Mouse (Mus musculus) liver, embryonic 14.5 days (tissue): Measurements from ENCODE around the gene Brms1. TPM values are rescaled to one million over a fixed set of nuclear protein-coding genes. Genes with fewer than 3 reads are reported as not detected.

Experiments used
- ATAC-seq: fragments of 200-750 bp; cut with Nextera tagmentation; 2 replicates; pipeline ENCODE4 v1.8.0; 2017; ENCODE audit warnings: moderate number of reproducible peaks, mild to moderate bottlenecking, moderate library complexity; ENCODE audit not compliant: insufficient read depth
- DNase-seq, 3 experiments: peaks; one replicate each; pipeline ENCODE4 v3.0.0-alpha.2; 2012 to 2013; ENCODE audit warnings: low read depth in 3 of 3, low spot score in 3 of 3
- H3K27ac ChIP-seq: fragments of 300-500 bp; sonication (generic); 2 replicates; pipeline ENCODE4 v1.5.1; 2014; ENCODE audit warnings: moderate library complexity, mild to moderate bottlenecking, control low read depth, inconsistent platforms
- H3K27me3 ChIP-seq: fragments of 300-500 bp; sonication (generic); 2 replicates; pipeline ENCODE4 v1.6.1; 2014; ENCODE audit warnings: mild to moderate bottlenecking, low read length, moderate library complexity; ENCODE audit not compliant: control insufficient read depth, insufficient read depth
- H3K36me3 ChIP-seq: fragments of 300-500 bp; sonication (generic); replicated peaks from 2 replicates; pipeline ENCODE4 v1.6.1; 2014; ENCODE audit warnings: low read depth; ENCODE audit not compliant: control insufficient read depth, insufficient read depth
- H3K4me1 ChIP-seq, 2 experiments: fragments of 200-500 bp in 1 of 2; fragments of 300-500 bp in 1 of 2; sonication (generic) in 1 of 2; replicated peaks; 2 replicates each; pipeline ENCODE4 v1.6.1; 2012 to 2014; ENCODE audit warnings: antibody characterized with exemption in 1 of 2, inconsistent platforms in 1 of 2, low read length in 1 of 2; ENCODE audit not compliant: control insufficient read depth in 2 of 2, insufficient read depth in 2 of 2
- H3K4me2 ChIP-seq: fragments of 300-500 bp; sonication (generic); 2 replicates; pipeline ENCODE4 v1.6.1; 2014; ENCODE audit warnings: low read depth, mild to moderate bottlenecking, control low read depth, moderate library complexity
- H3K4me3 ChIP-seq, 2 experiments: fragments of 200-500 bp in 1 of 2; fragments of 300-500 bp in 1 of 2; sonication (generic) in 1 of 2; 2 replicates each; pipeline ENCODE4 v1.5.1; 2012 to 2014; ENCODE audit warnings: low read depth in 2 of 2, low read length in 2 of 2, mild to moderate bottlenecking in 2 of 2, control low read depth in 1 of 2, inconsistent platforms in 1 of 2, moderate library complexity in 1 of 2; ENCODE audit not compliant: insufficient read depth in 1 of 2
- H3K9ac ChIP-seq: fragments of 300-500 bp; sonication (generic); replicated peaks from 2 replicates; pipeline ENCODE4 v1.6.1; 2014; ENCODE audit warnings: mild to moderate bottlenecking, control low read depth, moderate library complexity
- H3K9me3 ChIP-seq: fragments of 300-500 bp; sonication (generic); 2 replicates; pipeline ENCODE4 v1.6.1; 2016; ENCODE audit warnings: low read length, mixed read lengths; ENCODE audit not compliant: control insufficient read depth
- CTCF ChIP-seq: IDR thresholded peaks from 2 replicates; pipeline ENCODE4 v1.5.1; 2016; ENCODE audit warnings: antibody characterized with exemption, low read depth, control low read depth
- EP300 ChIP-seq: IDR thresholded peaks from 2 replicates; pipeline ENCODE4 v1.6.1; 2016; ENCODE audit warnings: antibody characterized with exemption, low read depth
- WGBS: fragments of 180-500 bp; shearing (Covaris S2); extraction: QIAGEN DNeasy Blood & Tissue Kit; methylation state at CpG from one replicate; pipeline ENCODE4 v1.1.7; 2014; ENCODE audit not compliant: insufficient replicate concordance; 5-methylcytosine and 5-hydroxymethylcytosine counted together
- polyA plus RNA-seq, 2 experiments: library from polyadenylated mRNA; depleted of rRNA in 1 of 2; stranded (reverse) in 1 of 2; unstranded in 1 of 2; fragments of >200 nt; fragmentation: Nextera tagmentation in 1 of 2; extraction: Ambion mirVana in 1 of 2; gene quantifications; 2 replicates each; pipeline versions ENCODE4 v1.2.1 to v1.2.3; 2012 to 2014

The Brms1 gene
- polyA plus RNA-seq, 2 experiments: 19.9 to 26.4 TPM

DNA sequence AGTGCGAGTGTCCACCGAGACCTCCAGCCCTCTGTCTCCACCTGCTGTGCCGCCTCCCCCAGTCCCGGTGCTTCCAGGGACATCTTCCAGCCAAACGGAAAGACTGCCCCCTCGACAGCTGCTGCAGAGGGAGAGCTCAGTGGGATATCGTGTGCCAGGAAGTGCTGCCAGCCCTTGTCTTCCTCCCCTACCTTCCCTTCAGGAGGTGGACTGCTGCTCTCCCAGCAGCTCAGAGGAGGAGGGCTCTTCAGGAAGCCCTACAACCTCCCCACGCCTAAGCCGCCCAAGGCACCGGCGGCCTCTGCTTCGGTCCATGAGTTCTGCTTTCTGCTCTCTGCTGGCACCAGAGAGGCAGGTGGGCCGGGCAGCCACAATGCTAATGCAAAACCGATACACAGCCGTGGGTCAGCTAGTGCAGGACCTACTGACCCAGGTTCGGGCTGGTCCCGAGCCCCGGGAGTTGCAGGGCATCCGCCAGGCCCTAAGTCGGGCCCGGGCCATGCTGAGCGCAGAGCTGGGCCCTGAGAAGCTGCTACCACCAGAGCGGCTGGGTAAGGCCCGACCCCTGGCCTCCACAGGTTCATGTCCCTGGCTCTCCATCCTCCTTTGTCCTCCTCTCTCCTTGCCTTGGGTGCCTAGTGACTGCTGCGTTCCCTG lies 11.1 kb downstream of the Brms1 start:
- no peaks in the 10 kb centered on the region for H3K9me3 ChIP-seq
- ATAC-seq (no peak), DNase-seq (no peak)
- H3K4me3 ChIP-seq: no peak overlapping the region
- H3K27me3 ChIP-seq: peaks cover 21% of the 10 kb centered on the region
- 34% methylated on average over 25 of the region's 25 CpGs for WGBS
- H3K27ac ChIP-seq: no peak overlapping the region
- no peaks in the 10 kb centered on the region for H3K36me3 ChIP-seq
- H3K4me1 ChIP-seq: no peaks in the 10 kb centered on the region; a peak in 1 of 4 replicates
- no peak for TF ChIP-seq EP300
- no peak for TF ChIP-seq CTCF
- H3K9ac ChIP-seq: no peak overlapping the region
- H3K4me2 ChIP-seq: no peak overlapping the region

- no peak overlapping the region for H3K9ac ChIP-seq
- DNase-seq (no peak), ATAC-seq (no peak)
- H3K4me2 ChIP-seq: no peak overlapping the region
- H3K27ac ChIP-seq: no peak overlapping the region
- no peak for TF ChIP-seq EP300
- TF ChIP-seq CTCF: no peak
- no peaks in the 10 kb centered on the region for H3K9me3 ChIP-seq
- 72% methylated on average over 17 of the region's 17 CpGs for WGBS
- H3K4me3 ChIP-seq: no peak overlapping the region
- no peaks in the 10 kb centered on the region for H3K36me3 ChIP-seq
- peaks cover 21% of the 10 kb centered on the region for H3K27me3 ChIP-seq
- no peaks in the 10 kb centered on the region; a peak in 1 of 4 replicates for H3K4me1 ChIP-seq
Measured at GRCm38 (mm10) chr19:5052853-5053252, 11.7 kb downstream of the Brms1 start.

DNA sequence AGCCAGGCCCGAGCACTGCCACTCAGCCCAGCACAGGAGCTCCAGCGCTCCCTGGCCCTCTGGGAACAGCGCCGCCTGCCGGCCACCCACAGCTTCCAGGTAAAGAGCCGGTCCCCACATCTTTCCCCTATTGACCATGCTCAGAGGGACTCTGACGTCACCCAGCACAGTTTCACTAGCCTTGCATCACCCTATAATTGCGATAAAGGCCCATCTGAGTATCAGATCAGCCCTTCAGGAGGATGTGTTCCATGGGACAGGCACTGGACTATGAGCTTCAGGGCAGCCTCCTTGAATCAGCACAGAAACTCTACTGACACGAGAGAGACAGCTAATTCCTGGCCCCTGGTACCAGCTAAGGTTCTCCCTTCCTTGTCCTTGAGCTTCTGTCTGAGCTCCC lies 12.8 kb downstream of the Brms1 start:
- Histone ChIP-seq H3K4me2 (no peak overlapping the region), H3K27ac (no peak overlapping the region), H3K27me3 (peaks cover 21% of the 10 kb centered on the region), H3K9ac (no peak overlapping the region), H3K4me1 (peaks cover 0 to 7% of the 10 kb centered on the region in 2 experiments; a peak in 3 of 4 replicates), H3K4me3 (no peak overlapping the region), H3K9me3 (no peaks in the 10 kb centered on the region), H3K36me3 (no peaks in the 10 kb centered on the region)
- TF ChIP-seq CTCF (peak; percentile 94), EP300 (no peak)
- no peak for DNase-seq
- 26% methylated on average over 9 of the region's 9 CpGs for WGBS
- no peak for ATAC-seq

GRCm38 (mm10) chr19:5056251-5056650 lies 15.1 kb downstream of the Brms1 start:
- Histone ChIP-seq H3K27me3 (peaks cover 16% of the 10 kb centered on the region), H3K9me3 (no peaks in the 10 kb centered on the region), H3K27ac (no peak overlapping the region), H3K36me3 (no peaks in the 10 kb centered on the region), H3K4me1 (peaks cover 0 to 19% of the 10 kb centered on the region in 2 experiments; a peak in 3 of 4 replicates), H3K9ac (no peak overlapping the region), H3K4me3 (no peak overlapping the region), H3K4me2 (no peak overlapping the region)
- DNase-seq (no peak), ATAC-seq (no peak)
- WGBS: 11% methylated on average over 6 of the region's 6 CpGs
- TF ChIP-seq EP300 (no peak), CTCF (peak; percentile 73)

DNA sequence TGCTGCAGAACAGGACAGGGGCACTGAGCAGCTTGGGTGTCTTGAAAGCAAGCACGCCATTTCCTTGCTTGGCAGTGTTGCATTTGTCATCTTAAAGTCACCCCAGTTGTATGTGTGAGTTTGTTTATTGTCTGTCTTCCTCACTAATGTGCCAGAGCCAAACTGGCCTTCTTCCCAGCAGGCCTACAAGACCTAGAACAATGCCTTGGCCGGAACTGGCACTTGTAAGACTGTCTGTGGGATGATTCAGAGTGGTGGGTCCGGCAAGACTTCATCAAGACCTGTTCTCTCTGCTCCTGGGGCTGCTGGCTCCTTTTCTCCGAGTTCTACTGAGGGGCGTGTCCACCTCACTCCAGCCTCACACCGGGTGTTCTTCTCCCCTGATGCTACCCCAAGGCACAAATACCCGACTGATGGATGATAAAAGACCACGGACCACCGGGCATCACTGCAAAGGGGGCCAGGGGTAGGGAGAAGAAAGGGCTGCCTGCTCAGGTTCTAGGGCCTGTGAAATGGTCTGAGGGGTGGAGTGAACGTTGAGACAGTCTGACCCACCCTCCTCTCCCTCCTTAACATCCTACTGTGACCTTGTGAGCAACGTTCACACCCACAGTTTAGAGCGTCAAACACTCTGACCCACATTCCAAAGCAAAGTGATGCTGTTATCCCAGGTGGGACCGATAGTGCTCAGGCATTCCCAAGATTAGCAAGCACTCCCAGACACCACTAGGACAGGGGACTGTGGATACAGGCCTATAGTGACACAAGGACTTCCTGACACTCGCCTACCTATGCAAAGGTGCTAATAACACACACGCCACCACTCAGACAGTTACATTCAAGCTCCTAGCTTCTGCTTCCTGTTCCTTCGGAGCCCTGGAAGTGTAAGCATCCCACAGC lies 17.0 kb downstream of the Brms1 start:
- WGBS: 26% methylated on average over 16 of the region's 16 CpGs
- H3K4me1 ChIP-seq: peaks cover 0 to 21% of the 10 kb centered on the region in 2 experiments; a peak in 3 of 4 replicates
- TF ChIP-seq EP300 (no peak), CTCF (no peak)
- H3K9ac ChIP-seq: no peak overlapping the region
- peaks cover 3% of the 10 kb centered on the region for H3K27me3 ChIP-seq
- ATAC-seq: no peak
- H3K27ac ChIP-seq: no peak overlapping the region
- H3K4me3 ChIP-seq: no peak overlapping the region
- no peaks in the 10 kb centered on the region for H3K36me3 ChIP-seq
- no peak for DNase-seq
- no peaks in the 10 kb centered on the region for H3K9me3 ChIP-seq
- no peak overlapping the region for H3K4me2 ChIP-seq
